Mouse (Mus musculus): Measurements from ENCODE around the gene Nxn. TPM values are rescaled to one million over a fixed set of nuclear protein-coding genes. Genes with fewer than 3 reads are reported as not detected.

Nxn gene
- polyA plus RNA-seq, 1 experiment from 2014 or later = 59.5 TPM

- peaks cover 18% of the 10 kb centered on the region for H3K36me3 ChIP-seq
- H3K4me3 ChIP-seq = peak overlapping the region; percentile 93
- H3K27ac ChIP-seq (replicated peaks) = peak overlapping the region; percentile 95
- H3K9me3 ChIP-seq (replicated peaks) = peaks cover 4% of the 10 kb centered on the region; the same call in 1 of the 2 replicates
- peaks cover 48% of the 10 kb centered on the region for H3K4me1 ChIP-seq
- H3K27me3 ChIP-seq (ENCODE audit: low read depth, poor library complexity, severe bottlenecking) = peaks cover 4% of the 10 kb centered on the region; the same call in 1 of the 2 replicates
- DNase-seq (ENCODE audit: low spot score) = peak; percentile 83
- WGBS = 2% methylated on average over 26 of the region's 26 CpGs
Observed at GRCm38 (mm10) chr11:76397650-76398311, 1.2 kb downstream of the Nxn start.

GRCm38 (mm10) chr11:76392996-76393395 lies 5.9 kb downstream of the Nxn start:
- DNase-seq (ENCODE audit: low spot score) = no peak
- H3K27ac ChIP-seq (replicated peaks) = no peak overlapping the region
- H3K4me3 ChIP-seq = no peak overlapping the region
- H3K9me3 ChIP-seq (replicated peaks) = peaks cover 26% of the 10 kb centered on the region
- peaks cover 45% of the 10 kb centered on the region for H3K36me3 ChIP-seq
- H3K27me3 ChIP-seq (ENCODE audit: low read depth, poor library complexity, severe bottlenecking) = no peaks in the 10 kb centered on the region
- H3K4me1 ChIP-seq = peaks cover 51% of the 10 kb centered on the region
- whole genome bisulfite sequencing = 87% methylated on average over 11 of the region's 11 CpGs

GRCm38 (mm10) chr11:76392532-76392931 lies 6.4 kb downstream of the Nxn start:
- Histone ChIP-seq H3K36me3 (peaks cover 45% of the 10 kb centered on the region), H3K27me3 (ENCODE audit: low read depth, poor library complexity, severe bottlenecking) (no peaks in the 10 kb centered on the region), H3K9me3 (replicated peaks) (peaks cover 26% of the 10 kb centered on the region), H3K4me1 (peaks cover 51% of the 10 kb centered on the region), H3K27ac (replicated peaks) (no peak overlapping the region), H3K4me3 (no peak overlapping the region)
- no peak for DNase-seq (ENCODE audit: low spot score)
- 90% methylated on average over 7 of the region's 7 CpGs for WGBS

GRCm38 (mm10) chr11:76388711-76389110 lies 10.2 kb downstream of the Nxn start:
- Histone ChIP-seq H3K9me3 (replicated peaks) (peaks cover 26% of the 10 kb centered on the region), H3K27me3 (ENCODE audit: low read depth, poor library complexity, severe bottlenecking) (no peaks in the 10 kb centered on the region), H3K27ac (replicated peaks) (peak overlapping the region; percentile 38), H3K36me3 (peaks cover 38% of the 10 kb centered on the region), H3K4me1 (peaks cover 55% of the 10 kb centered on the region), H3K4me3 (peak overlapping the region; percentile 18; the same call in 1 of the 2 replicates)
- no peak for DNase-seq (ENCODE audit: low spot score)
- 26% methylated on average over 7 of the region's 7 CpGs for WGBS

GRCm38 (mm10) chr11:76387097-76387496 lies 11.8 kb downstream of the Nxn start:
- Histone ChIP-seq H3K4me1 (peaks cover 68% of the 10 kb centered on the region), H3K27ac (replicated peaks) (no peak overlapping the region), H3K4me3 (no peak overlapping the region), H3K36me3 (peaks cover 26% of the 10 kb centered on the region), H3K9me3 (replicated peaks) (peaks cover 15% of the 10 kb centered on the region), H3K27me3 (ENCODE audit: low read depth, poor library complexity, severe bottlenecking) (no peaks in the 10 kb centered on the region)
- DNase-seq (ENCODE audit: low spot score) = no peak
- 89% methylated on average over 1 of the region's 1 CpGs for WGBS

GRCm38 (mm10) chr11:76385746-76386145 lies 13.2 kb downstream of the Nxn start:
- no peak for DNase-seq (ENCODE audit: low spot score)
- peak overlapping the region; percentile 79 for H3K27ac ChIP-seq (replicated peaks)
- H3K4me1 ChIP-seq = peaks cover 78% of the 10 kb centered on the region
- peaks cover 21% of the 10 kb centered on the region for H3K36me3 ChIP-seq
- no peaks in the 10 kb centered on the region for H3K27me3 ChIP-seq (ENCODE audit: low read depth, poor library complexity, severe bottlenecking)
- no peak overlapping the region for H3K4me3 ChIP-seq
- peaks cover 1% of the 10 kb centered on the region; the same call in 1 of the 2 replicates for H3K9me3 ChIP-seq (replicated peaks)
- WGBS = 44% methylated on average over 3 of the region's 3 CpGs

- peaks cover 16% of the 10 kb centered on the region for H3K36me3 ChIP-seq
- H3K27ac ChIP-seq (replicated peaks) = peak overlapping the region; percentile 79
- H3K4me3 ChIP-seq = no peak overlapping the region
- H3K4me1 ChIP-seq = peaks cover 85% of the 10 kb centered on the region
- H3K27me3 ChIP-seq (ENCODE audit: low read depth, poor library complexity, severe bottlenecking) = no peaks in the 10 kb centered on the region
- no peak for DNase-seq (ENCODE audit: low spot score)
- 63% methylated on average over 4 of the region's 4 CpGs for WGBS
- H3K9me3 ChIP-seq (replicated peaks) = no peaks in the 10 kb centered on the region
Observed at GRCm38 (mm10) chr11:76385017-76385416, 13.9 kb downstream of the Nxn start.

GRCm38 (mm10) chr11:76384307-76384706 lies 14.6 kb downstream of the Nxn start:
- Histone ChIP-seq H3K9me3 (replicated peaks) (no peaks in the 10 kb centered on the region), H3K27me3 (ENCODE audit: low read depth, poor library complexity, severe bottlenecking) (no peaks in the 10 kb centered on the region), H3K4me3 (no peak overlapping the region), H3K4me1 (peaks cover 85% of the 10 kb centered on the region), H3K36me3 (peaks cover 13% of the 10 kb centered on the region), H3K27ac (replicated peaks) (peak overlapping the region; percentile 79)
- 74% methylated on average over 5 of the region's 5 CpGs for WGBS
- no peak for DNase-seq (ENCODE audit: low spot score)

GRCm38 (mm10) chr11:76382711-76383324 lies 16.1 kb downstream of the Nxn start:
- H3K4me1 ChIP-seq = peaks cover 80% of the 10 kb centered on the region
- H3K36me3 ChIP-seq = peaks cover 18% of the 10 kb centered on the region
- DNase-seq (ENCODE audit: low spot score) = peak; percentile 55
- 33% methylated on average over 13 of the region's 13 CpGs for WGBS
- H3K27ac ChIP-seq (replicated peaks) = peak overlapping the region; percentile 79
- H3K27me3 ChIP-seq (ENCODE audit: low read depth, poor library complexity, severe bottlenecking) = no peaks in the 10 kb centered on the region
- no peaks in the 10 kb centered on the region for H3K9me3 ChIP-seq (replicated peaks)
- no peak overlapping the region; the same call in 1 of the 2 replicates for H3K4me3 ChIP-seq

- H3K27me3 ChIP-seq (ENCODE audit: low read depth, poor library complexity, severe bottlenecking) = no peaks in the 10 kb centered on the region
- 86% methylated on average over 15 of the region's 15 CpGs for WGBS
- H3K4me3 ChIP-seq = no peak overlapping the region
- H3K36me3 ChIP-seq = peaks cover 13% of the 10 kb centered on the region
- H3K9me3 ChIP-seq (replicated peaks) = no peaks in the 10 kb centered on the region
- H3K27ac ChIP-seq (replicated peaks) = peak overlapping the region; percentile 33
- H3K4me1 ChIP-seq = peaks cover 87% of the 10 kb centered on the region
- DNase-seq (ENCODE audit: low spot score) = no peak
Observed at GRCm38 (mm10) chr11:76381201-76381885, 17.6 kb downstream of the Nxn start.

- 46% methylated on average over 11 of the region's 11 CpGs for WGBS
- DNase-seq (ENCODE audit: low spot score) = no peak
- Histone ChIP-seq H3K36me3 (peaks cover 14% of the 10 kb centered on the region), H3K9me3 (replicated peaks) (no peaks in the 10 kb centered on the region), H3K27ac (replicated peaks) (peak overlapping the region; percentile 75), H3K4me3 (no peak overlapping the region), H3K27me3 (ENCODE audit: low read depth, poor library complexity, severe bottlenecking) (no peaks in the 10 kb centered on the region), H3K4me1 (peaks cover 85% of the 10 kb centered on the region)
Observed at GRCm38 (mm10) chr11:76379921-76380544, 18.9 kb downstream of the Nxn start.

GRCm38 (mm10) chr11:76376425-76376824 lies 22.5 kb downstream of the Nxn start:
- no peaks in the 10 kb centered on the region for H3K9me3 ChIP-seq (replicated peaks)
- H3K27me3 ChIP-seq (ENCODE audit: low read depth, poor library complexity, severe bottlenecking) = no peaks in the 10 kb centered on the region
- H3K4me1 ChIP-seq = peaks cover 84% of the 10 kb centered on the region
- 92% methylated on average over 3 of the region's 3 CpGs for WGBS
- H3K36me3 ChIP-seq = peaks cover 26% of the 10 kb centered on the region
- no peak overlapping the region for H3K4me3 ChIP-seq
- no peak for DNase-seq (ENCODE audit: low spot score)
- no peak overlapping the region for H3K27ac ChIP-seq (replicated peaks)
